Mouse (Mus musculus): ENCODE measurements at regions not wholly inside any gene's neighbourhood (a gene's known extent, or its start where the extent isn't known, plus 50 kb on each side); places are given as distances from the start of the nearest gene placed in this dataset.

DNA sequence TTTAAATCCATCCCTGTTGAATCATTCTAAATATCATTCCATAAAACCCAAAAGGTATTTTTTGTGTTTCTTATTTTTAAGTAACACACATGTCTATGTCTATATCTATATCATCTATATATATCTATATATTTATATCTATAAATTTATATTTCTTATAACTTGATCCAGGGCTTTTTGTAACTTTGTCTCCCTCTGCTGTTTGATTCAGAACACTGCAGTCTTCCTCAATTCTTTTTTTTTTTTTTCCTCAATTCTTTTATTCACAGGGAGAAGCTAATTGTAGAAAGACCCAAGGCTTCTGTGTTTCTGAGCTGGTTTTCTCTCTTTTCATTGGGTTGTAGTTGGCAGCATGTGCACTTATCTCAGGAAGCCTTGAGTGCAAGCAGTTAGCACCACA is 124.1 kb upstream of the Igfbp3 start:
- no peak for DNase-seq

DNA sequence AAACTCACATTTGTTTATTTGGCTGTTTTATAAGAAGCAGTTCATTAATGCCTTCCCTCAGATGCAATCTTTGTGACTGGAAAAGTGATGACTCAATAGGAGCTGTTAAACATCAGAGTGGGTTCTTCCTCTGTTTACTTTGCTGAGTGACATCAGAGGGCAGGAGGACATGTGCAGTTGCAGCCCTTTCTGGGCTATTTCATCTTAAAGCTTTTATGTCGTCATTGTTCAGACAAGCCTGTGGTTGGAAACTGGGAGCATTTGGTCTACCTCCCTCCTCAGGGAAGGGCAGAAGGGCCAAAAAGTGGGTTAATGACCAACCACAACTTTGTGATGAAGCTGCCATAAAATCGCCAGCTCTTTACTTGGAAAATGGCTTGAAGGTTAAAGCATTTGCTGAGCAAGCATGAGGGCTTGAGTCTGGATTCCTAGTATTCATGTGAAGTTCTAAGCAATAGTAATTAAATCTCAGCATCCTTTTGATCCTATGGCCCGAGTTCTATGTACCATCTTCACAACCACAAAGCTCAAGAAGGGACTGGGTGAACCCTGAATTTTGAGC is 103.8 kb upstream of the Igfbp3 start:
- DNase-seq, result no peak

DNA sequence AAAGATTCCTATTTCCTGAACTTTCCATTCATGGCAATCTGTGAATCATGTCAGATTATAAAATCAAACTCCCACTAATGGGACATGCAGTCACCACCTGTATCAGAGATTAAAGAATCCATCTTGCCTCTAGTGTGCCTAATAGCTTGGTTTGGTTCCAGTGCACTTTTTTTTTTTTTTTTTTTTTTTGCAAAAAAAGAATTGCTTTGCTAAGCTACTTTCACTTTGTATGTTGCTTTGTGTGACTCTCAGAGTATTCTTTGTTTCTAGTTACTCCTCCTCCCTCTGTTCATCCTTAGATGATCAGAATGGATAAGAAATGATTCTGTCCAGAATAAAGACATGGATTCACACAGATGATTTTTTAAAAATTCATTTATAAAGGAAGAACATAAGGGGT is 82.5 kb upstream of the Igfbp3 start:
- no peak for DNase-seq

DNA sequence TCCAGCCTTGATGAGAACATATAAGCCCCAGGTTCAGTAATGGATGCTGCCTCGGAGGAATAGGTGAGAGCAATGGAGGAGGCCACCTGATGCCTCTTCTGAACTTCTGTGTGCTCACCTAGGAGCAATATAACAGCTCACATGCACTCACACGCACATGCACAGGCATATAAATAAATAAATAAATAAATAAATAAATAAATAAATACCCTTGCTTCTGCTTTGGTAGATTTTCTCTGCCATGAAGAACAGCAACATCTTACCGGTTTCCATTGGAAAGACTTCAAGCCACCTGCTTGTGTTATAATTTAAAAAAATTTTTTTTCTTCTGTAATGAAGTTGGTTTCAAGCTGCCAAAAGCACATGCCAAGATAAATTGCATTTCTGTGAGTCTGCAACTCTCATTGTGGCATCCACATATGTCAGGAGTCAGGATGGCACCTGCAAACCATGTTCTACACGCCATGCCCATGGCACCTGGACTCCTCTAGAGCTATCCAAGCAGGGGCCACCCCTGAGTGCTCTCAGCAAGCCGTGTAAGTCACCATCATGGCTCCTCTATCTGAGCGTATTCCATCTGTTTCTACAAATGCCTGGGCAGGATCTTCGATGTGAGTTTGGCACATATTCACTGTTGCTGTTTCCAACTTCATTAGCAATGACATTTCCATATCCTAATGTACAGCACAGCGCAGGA is 75.7 kb upstream of the Igfbp3 start:
- no peak for DNase-seq

DNA sequence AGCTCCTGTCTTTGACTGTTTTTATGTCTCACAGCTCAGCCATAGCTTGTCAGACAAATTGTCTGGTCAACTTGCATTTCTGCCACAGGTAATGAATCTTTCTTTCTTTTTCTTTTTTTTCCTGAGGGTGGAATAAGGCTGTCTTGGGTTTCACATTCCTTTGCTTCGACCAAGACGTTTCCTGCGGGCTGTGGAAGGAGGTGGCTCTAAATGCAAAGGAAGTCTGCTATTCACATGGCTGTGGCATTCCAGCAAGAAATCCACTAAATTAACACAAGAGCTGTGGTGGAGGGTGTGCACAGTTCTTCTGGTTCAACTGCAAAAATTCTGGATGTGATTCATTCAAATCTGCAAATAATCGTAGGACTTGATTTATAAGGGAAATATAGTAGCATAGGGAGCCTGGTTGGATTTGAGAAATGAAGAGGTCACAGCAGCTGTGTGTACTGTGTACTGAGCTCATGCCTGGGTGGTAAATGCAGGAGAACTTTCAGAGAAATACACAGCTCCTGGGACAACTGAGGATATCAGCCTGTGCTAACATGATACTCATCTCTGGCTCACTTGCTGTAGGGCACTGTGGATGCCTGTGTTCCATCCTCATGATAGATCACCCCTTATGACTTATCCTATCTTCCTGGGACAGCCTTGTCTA is 71.2 kb upstream of the Igfbp3 start:
- DNase-seq, result no peak

DNA sequence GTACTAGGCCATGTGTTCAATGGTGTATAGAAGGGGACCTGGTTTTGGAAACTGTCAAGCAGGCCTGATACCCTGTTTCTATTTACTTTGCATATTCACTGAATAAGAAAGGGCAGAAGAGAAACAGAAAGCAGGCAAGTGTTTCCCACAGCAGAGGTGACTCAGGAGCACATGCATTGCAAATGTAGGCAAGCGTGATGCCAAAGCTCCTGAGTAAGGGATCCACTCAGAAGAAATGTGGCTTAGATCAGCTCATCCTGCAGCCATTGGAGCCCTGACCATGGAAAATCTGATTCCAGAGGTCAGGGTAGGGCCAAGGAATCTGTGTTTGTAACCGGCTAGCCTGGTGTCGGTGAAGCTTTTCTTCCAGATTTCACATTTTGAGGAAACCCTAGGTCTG is 69.3 kb upstream of the Igfbp3 start:
- no peak for DNase-seq

DNA sequence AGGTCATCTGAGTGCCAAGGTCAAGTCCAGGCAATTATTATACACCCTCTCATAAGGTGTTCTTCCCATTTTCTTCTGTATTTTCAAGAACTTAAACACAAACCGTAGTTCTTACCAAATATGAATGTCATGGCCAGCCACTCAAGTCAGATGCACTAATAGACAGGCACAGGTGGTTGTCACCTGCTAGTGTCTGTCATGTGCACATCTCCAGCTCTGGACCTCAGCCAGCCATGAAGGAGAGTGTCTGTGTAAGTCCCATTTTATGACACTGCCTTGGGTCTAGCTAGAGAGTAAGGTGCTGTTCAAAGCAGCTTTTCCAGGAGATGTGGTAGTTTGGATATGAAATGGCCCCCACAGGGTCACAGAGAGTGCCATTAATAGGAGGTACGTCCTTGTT is 68.5 kb upstream of the Igfbp3 start:
- DNase-seq, result no peak

DNA sequence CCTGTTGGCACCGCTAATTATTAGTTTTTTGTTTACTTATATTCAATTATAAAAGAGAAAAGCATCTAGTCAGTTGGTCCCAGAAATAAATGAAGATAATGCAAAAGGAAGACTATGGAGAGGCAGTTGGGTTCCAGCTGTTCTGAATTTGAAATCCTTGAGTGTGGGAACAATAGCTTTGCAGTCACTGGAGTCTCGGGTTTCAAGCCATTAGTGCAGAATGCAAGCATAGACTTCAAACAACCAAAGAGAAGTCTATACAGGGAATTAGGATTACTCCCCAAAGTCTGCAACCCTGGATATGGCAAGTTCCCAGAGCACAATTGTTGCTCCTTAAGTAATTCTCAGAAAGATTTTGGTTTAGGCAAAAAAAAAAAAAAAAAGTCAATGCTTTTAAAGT is 67.9 kb upstream of the Igfbp3 start:
- no peak for DNase-seq

DNA sequence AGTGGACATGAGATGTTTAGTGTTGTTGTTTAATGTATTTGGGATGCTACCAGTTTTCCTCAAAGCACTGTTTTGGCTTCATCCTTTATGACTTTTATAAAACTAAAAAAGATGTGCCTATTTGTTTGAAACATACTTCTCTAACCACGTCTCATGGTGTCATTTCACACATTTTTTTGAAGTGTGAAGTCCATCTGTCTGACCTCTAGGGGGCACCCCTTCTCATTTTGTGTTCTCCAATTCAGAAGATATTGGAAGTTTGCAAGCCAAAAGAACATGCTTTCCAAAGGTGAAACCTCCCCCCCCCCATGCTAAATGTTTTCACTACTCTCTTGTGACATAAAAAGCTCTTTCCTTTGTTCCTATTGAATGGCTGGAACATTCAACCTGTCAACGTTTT is 66.2 kb upstream of the Igfbp3 start:
- peak; percentile 6 for DNase-seq

DNA sequence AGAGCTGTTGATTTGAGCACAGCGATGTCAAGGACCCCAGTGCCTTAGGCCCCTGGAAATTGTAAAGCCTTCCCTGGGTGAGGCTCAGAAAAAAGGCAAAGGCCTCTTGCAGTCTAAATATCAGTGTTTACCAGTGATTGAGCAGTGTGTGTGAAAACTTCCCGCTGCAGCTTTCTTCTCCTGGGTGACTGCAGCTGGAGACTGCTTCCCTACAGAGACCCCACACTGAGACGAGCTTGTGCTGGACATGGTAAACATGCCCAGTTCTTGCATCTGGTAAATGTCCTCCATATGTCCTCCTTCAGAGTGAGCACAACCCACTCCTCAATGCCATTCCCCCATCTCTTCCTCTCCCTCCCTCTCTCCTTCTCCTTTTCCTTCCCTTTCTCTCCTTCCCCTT is 58.8 kb upstream of the Igfbp3 start:
- DNase-seq, result no peak

DNA sequence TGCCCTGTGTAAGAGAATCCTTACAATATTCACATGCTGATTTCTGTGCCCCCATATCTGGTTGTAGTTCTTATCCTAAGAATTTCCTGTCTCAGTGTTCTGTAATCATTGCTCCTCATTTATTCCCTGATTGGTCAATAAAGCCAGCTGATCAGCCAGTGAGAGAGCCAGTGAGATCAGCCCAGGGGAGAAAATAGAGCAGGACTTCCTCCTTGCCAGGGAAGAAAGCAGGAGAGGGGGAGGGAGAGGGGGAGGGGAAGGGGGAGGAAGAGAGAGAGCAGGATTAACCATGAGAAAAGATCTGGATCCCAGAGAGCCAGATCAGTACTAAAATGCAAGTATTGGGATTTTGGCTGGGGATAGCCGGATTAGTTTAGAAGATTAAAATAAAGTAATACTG is 57.2 kb upstream of the Igfbp3 start:
- no peak for DNase-seq

DNA sequence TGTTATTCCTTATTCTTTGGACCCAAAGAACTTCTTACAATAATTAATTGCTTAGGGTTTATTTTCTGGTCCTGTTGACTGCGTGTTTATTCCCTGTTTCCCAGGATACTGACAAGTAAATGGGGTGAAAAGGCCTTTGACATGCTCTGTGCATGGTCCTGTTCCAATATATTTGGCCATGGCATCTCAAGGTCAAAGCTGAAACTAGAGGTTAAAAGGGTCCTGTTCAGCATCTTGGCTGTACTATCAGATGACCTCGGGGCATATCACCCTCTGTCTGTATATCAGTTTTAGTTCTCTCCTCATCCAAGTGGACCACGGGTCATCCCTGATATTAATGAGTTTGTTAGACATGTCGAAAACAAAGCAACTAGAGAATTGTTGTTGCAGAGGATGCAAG is 50.2 kb upstream of the Igfbp3 start:
- no peak for DNase-seq
